Mouse (Mus musculus) lung, adult 2 months (tissue): ENCODE measurements around the gene Dennd4c. TPM values are rescaled to one million over a fixed set of nuclear protein-coding genes. Genes with fewer than 3 reads are reported as not detected.
"Not testable (repeated sequence)": the region's sequence is repeated elsewhere in the genome, so short reads cannot be mapped to it uniquely, and the experiment has no call there.

ENCODE experiments used
- DNase-seq: peaks from one replicate; pipeline ENCODE4 v3.0.0; 2022
- H3K4me1 ChIP-seq: fragments of 200-500 bp; 2 replicates; pipeline ENCODE4 v1.6.1; 2011; ENCODE audit warnings: low read length; ENCODE audit not compliant: control insufficient read depth, insufficient read depth
- H3K4me3 ChIP-seq: fragments of 200-500 bp; replicated peaks from 2 replicates; pipeline ENCODE3; 2011; ENCODE audit warnings: low read depth, mild to moderate bottlenecking, control low read depth, low read length; ENCODE audit errors: extremely low read depth
- CTCF ChIP-seq: fragments of 200-500 bp; IDR thresholded peaks from 2 replicates; pipeline ENCODE4 v1.5.1; 2011; ENCODE audit warnings: mild to moderate bottlenecking, low read length, control low read depth; ENCODE audit not compliant: insufficient read depth
- POLR2A ChIP-seq: fragments of 200-500 bp; IDR thresholded peaks from 2 replicates; pipeline ENCODE4 v1.6.1; 2011; ENCODE audit warnings: low read depth, mild to moderate bottlenecking, control low read depth, low read length, borderline replicate concordance; ENCODE audit errors: extremely low read depth
- WGBS: fragments of 180-500 bp; shearing (Covaris S2); methylation state at CpG from one replicate; pipeline ENCODE4 v1.1.7; 2018; 5-methylcytosine and 5-hydroxymethylcytosine counted together
- polyA plus RNA-seq: library from polyadenylated mRNA; depleted of rRNA; stranded (reverse); fragments of >200 nt; gene quantifications from 2 replicates; pipeline ENCODE4 v1.2.3, GENCODE M21; 2012

Gene Dennd4c
- polyA plus RNA-seq, 1 experiment, result 7.3 TPM

DNA sequence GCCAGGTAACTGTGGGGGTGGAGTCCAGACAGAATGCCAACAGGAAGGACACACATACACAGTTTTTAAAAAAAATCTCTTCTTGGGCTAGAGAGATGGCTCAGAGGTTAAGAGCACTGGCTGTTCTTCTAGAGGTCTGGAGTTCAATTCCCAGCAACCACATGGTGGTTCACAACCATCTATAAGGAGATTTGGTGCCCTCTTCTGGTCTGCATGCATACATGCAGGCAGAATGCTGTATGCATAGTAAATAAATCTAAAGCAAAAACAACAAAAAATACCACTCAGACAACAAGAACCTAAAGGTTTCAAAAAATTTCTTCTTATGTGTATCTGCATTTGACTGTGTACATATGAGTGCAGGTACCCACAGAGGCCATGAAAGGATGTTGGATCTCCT, 16.0 kb downstream of the Dennd4c start:
- no peak for DNase-seq
- TF ChIP-seq POLR2A (no peak), CTCF (no peak)
- no peak overlapping the region for H3K4me3 ChIP-seq

DNA sequence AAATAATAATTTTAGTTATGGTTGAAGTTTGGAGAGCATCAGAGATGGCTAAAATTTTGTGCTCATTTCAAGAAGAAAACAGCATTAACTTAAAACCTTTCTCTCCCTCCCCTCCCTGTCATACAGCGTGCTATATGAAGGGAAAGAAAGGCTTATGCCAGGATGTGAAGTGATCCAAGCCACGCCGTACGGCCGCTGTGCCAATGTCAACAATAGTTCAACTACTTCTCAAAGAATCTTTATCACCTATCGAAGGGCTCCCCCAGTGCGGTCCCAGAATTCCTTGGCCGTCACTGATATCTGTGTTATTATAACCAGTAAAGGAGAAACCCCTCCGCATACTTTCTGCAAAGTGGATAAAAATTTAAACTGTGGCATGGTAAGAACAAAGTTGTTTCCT, 29.2 kb downstream of the Dennd4c start:
- TF ChIP-seq POLR2A, result no peak

More for the DNA sequence above, 16.0 kb downstream of the Dennd4c start:
- H3K4me1 ChIP-seq, result no peaks in the 10 kb centered on the region; the same call in 1 of the 2 replicates

DNA sequence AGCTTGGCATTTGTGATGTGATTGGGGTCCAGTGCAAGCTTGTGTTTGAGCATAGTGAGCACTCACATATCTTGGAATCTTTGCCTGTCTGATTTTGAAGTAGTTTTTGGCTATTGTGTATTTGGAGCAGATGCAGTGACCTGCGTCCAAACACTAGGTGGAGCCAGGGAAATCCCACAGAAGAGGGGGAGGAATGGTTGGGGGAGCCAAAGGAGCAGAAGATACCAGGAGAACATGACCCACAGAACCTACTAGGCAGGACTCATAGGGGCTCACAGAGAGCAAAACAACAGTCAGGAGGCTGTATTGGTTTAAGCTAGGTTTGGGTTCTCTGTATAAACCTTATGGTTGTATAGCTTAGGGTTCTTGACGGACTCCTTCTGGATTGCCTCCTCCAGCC, 62.2 kb downstream of the Dennd4c start:
- H3K4me1 ChIP-seq, result no peaks in the 10 kb centered on the region
- DNase-seq, result no peak
- TF ChIP-seq POLR2A (no peak), CTCF (peak; percentile 46)
- WGBS, result 63% methylated on average over 2 of the region's 2 CpGs
- no peak overlapping the region for H3K4me3 ChIP-seq

More for the DNA sequence above, 29.2 kb downstream of the Dennd4c start:
- DNase-seq, result peak; percentile 14
- no peak overlapping the region for H3K4me3 ChIP-seq
- no peaks in the 10 kb centered on the region for H3K4me1 ChIP-seq
- WGBS, result 63% methylated on average over 9 of the region's 9 CpGs

DNA sequence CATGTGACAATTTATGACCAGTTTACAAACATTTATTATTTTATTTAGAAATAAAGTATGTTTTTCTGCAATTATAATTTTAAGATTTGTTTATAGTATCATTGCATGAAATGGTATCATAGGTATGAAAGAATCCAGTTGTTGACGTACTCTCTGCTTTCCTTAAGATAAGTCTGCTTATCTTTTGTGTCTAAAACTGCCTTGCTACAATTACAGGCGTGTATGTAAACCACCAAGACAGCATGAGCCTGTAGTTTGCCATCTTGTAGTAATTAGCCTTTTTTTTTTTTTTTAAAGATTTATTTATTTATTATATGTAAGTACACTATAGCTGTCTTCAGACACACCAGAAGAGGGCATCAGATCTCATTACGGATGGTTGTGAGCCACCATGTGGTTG, 66.5 kb downstream of the Dennd4c start:
- 85% methylated on average over 3 of the region's 3 CpGs for WGBS

DNA sequence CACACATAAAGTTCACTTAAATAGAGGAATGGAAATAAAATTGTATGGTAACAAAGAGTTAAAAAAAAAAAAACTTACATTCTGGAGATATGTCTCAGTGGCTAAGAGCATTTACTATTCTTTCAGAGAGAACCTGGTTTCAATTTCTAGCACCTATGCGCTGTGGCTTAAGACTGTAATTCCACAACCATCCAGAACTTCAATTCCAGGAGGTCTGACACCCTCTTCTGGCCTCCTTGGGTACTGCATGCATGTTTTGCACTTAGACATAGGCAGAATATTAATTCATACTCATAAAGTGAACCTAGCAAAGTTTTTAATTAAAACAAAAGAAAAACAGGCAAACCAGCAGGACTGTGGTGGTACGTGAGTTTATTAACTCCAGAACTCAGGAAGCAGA, 74.8 kb downstream of the Dennd4c start:
- DNase-seq, result peak; percentile 43
- Histone ChIP-seq H3K4me3 (no peak overlapping the region), H3K4me1 (no peaks in the 10 kb centered on the region)
- no peak for TF ChIP-seq POLR2A
- TF ChIP-seq CTCF, result peak; percentile 50
- WGBS, result 79% methylated on average over 2 of the region's 2 CpGs

More for the DNA sequence above, 66.5 kb downstream of the Dennd4c start:
- no peak overlapping the region for H3K4me3 ChIP-seq
- no peaks in the 10 kb centered on the region for H3K4me1 ChIP-seq
- DNase-seq, result no peak
- TF ChIP-seq CTCF (no peak), POLR2A (no peak)

DNA sequence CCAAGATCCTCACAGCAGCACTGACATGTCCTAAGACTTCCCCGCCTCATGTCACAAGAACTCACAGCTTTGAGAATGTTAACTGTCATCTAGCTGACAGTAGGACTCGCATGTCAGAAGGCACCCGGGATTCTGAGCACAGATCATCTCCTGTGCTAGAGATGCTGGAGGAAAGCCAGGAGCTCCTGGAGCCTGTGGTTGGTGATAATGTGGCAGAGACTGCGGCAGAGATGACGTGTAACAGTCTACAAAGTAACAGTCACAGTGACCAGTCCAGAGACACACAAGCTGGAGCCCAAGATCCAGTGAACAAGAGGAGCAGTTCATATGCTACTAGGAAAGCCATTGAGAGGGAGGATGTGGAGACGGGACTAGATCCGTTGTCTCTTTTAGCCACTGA, 76.8 kb downstream of the Dennd4c start:
- no peak for DNase-seq
- H3K4me3 ChIP-seq, result no peak overlapping the region
- H3K4me1 ChIP-seq, result no peaks in the 10 kb centered on the region
- TF ChIP-seq POLR2A, result no peak
- WGBS, result 89% methylated on average over 7 of the region's 7 CpGs

DNA sequence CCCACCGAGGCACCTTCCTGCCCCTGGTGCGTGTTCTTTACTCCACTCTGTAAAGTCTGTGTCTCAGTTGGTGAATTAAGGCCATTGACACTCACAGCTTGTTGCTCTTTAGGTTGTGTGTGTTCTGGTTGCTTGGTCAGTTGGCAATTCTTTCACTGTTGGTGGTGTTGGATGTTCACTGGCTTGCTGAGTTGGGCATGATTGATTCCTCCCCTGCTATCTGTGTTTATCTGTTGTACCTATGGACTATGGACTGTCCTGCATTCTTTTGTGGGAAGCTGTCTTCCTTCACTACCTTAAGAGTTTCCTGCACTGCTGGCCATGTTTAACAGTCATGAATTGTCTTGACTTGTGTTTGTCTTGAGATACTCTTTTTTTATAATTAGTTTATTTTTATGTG, 83.5 kb downstream of the Dennd4c start:
- no peak for TF ChIP-seq POLR2A
- no peak for TF ChIP-seq CTCF
- Histone ChIP-seq H3K4me1 (no peaks in the 10 kb centered on the region), H3K4me3 (no peak overlapping the region)
- DNase-seq, result no peak
- 80% methylated on average over 2 of the region's 2 CpGs for WGBS

DNA sequence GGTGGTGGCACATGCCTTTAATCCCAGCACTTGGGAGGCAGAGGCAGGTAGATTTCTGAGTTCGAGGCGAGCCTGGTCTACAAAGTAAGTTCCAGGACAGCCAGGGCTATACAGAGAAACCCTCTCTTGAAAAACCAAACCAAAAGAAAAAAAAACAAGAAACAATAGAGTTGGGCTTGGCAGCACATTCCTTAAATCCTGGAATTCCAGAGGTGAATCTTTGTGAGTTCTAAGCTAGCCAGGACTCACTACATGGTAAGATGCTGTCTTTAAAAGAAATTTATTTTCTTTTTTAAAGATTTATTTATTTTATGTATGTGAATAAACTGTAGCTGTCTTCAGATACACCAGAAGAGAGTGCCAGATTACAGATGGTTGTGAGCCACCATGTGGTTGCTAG, 92.8 kb downstream of the Dennd4c start:
- 98% methylated on average over 2 of the region's 2 CpGs for WGBS
- H3K4me1 ChIP-seq, H3K4me3 ChIP-seq, DNase-seq: not testable (repeated sequence)

DNA sequence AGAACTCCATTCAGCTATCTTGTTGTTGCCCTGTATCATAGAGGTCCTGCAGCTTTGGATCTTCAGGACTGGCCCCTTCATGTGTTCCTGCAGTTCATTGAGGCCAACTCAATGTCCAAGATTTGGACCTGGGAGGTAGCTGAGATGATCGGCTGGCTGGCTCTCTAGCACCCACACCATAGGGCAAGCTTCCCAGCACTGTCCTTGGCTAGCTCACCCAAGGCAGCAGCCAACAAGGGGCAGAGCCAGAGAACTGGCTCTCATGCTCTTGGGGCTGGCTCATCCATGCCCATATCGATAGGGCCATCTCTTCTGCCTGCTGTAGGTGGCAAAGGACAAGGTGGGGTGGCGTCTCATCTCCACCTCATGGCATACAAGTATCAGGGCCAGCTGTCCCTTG, 97.0 kb downstream of the Dennd4c start:
- no peak for DNase-seq
- no peak overlapping the region for H3K4me3 ChIP-seq
- TF ChIP-seq POLR2A (no peak), CTCF (no peak)
- no peaks in the 10 kb centered on the region for H3K4me1 ChIP-seq
- 89% methylated on average over 3 of the region's 3 CpGs for WGBS

DNA sequence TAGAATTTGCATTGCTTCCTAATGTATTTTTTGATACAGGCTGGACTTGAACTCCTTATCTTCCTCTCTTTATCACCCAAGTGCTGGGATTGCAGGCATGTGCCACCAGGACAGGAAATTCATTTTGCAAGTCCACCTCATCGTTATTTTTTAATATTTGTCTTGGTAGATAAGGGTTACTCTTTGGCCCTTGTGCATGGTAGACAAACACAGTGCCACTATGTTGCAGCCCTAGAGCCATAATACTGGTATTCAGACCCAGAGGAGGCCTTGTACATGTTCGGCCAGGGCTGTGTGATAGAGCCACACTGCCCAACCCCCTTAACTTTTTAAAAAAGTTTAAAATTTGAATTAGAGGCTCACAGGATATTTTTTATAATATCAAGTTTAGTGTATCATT, 98.9 kb downstream of the Dennd4c start:
- Histone ChIP-seq H3K4me3 (no peak overlapping the region), H3K4me1 (no peaks in the 10 kb centered on the region)
- TF ChIP-seq CTCF (no peak), POLR2A (no peak)
- no peak for DNase-seq
- WGBS, result 54% methylated on average over 2 of the region's 2 CpGs

DNA sequence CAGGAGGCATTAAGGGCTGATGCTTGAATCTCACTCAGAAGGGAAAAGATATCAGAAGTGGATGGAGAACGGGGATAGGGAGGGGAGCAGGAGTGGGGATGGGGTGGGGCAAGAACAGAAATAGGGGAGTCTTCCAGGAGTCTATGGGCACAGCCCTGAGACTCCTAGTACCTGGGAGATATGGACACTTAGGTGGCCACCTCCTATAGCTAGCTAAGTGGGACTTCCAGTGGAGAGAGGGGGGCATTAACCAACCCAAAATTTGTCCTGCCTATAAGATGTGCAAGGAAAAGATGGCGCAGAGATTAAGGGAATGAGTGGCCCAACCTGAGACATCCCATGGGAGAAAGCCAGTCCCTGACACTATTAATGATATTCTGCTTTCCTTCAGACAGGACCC, 103.0 kb downstream of the Dennd4c start:
- DNase-seq, result no peak
- 89% methylated on average over 2 of the region's 2 CpGs for WGBS
- TF ChIP-seq CTCF (no peak), POLR2A (no peak)
- Histone ChIP-seq H3K4me3 (no peak overlapping the region), H3K4me1 (no peaks in the 10 kb centered on the region; the same call in 1 of the 2 replicates)

DNA sequence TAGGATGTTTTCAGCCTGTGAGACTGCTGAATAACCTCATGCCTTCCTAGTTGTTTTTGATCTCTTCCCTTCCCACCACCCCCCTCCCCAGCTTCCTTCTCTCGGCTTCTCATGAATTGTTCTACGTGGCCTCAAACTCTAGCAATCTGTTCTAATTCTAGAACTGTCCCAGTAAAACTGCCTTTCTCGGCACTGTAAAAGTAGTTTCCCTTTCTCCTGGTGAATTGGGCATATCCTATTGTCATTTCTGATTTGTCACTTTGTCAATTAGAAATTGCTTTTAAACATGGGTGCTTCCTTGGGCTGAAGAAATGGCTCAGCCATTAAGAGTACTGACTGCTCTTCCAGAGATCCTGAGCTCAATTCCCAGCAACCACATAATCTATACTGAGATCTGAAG, 103.7 kb downstream of the Dennd4c start:
- 56% methylated on average over 3 of the region's 3 CpGs for WGBS
- TF ChIP-seq CTCF (no peak), POLR2A (no peak)
- H3K4me1 ChIP-seq, result no peaks in the 10 kb centered on the region; the same call in 1 of the 2 replicates
- no peak for DNase-seq
- no peak overlapping the region for H3K4me3 ChIP-seq
